Mouse (Mus musculus) liver, adult 2 months (tissue): ENCODE measurements around the gene Il12rb1.

ENCODE experiments used
- CTCF ChIP-seq: fragments of 200-500 bp; IDR thresholded peaks from 2 replicates; pipeline ENCODE4 v1.5.1; 2011; ENCODE audit warnings: low read depth, low read length, control low read depth
- POLR2A ChIP-seq: fragments of 200-500 bp; IDR thresholded peaks from 2 replicates; pipeline ENCODE4 v1.6.1; 2011; ENCODE audit warnings: low read length, control low read depth; ENCODE audit not compliant: insufficient read depth; ENCODE audit errors: extremely low read depth

- TF ChIP-seq POLR2A, result no peak
- TF ChIP-seq CTCF, result no peak
Observed at GRCm38 (mm10) chr8:70798281-70798680, 10.0 kb upstream of the Il12rb1 start.
